Mouse (Mus musculus) spleen, postnatal 14 days (tissue): ENCODE results near the gene Ddx27.

ENCODE experiments used
- DNase-seq, 2 experiments: peaks; one replicate each; pipeline ENCODE4 v3.0.0; 2021 to 2022; ENCODE audit warnings: low spot score in 2 of 2

The Ddx27 gene

GRCm38 (mm10) chr2:167062965-167063880 is 48.2 kb downstream of the Ddx27 start, which contains the start of gene Znfx1:
Znfx1 (minus strand) TSS chr2:167063015.
- peak; percentile 97 to 98 for DNase-seq

DNA sequence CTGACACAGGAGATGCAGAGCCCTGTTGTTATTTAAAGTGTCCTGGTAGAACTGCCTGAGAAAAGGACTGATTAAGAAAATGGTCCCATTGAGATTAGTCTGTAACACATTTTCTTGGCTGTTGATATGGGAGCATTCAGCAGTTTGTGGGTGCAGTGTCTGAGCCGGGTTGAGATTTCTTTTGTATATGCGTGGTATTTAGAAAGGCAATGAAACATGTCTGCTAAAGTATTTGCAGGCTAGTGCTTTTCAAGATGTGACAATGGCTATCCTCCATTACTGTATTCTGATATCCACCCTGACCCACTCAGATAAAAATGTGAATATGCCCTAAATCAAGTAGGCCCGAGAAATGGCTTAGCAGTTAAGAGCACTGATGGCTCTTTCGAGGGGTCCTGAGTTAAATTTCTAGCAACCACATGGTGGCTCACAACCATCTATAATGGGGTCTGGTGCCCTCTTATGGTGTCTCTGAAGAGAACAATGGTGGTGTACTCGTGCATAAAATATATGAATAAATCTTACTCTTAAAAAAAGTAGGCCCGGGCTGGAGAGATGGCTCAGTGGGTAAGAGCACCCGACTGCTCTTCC is 49.0 kb downstream of the Ddx27 start:
- no peak for DNase-seq

DNA sequence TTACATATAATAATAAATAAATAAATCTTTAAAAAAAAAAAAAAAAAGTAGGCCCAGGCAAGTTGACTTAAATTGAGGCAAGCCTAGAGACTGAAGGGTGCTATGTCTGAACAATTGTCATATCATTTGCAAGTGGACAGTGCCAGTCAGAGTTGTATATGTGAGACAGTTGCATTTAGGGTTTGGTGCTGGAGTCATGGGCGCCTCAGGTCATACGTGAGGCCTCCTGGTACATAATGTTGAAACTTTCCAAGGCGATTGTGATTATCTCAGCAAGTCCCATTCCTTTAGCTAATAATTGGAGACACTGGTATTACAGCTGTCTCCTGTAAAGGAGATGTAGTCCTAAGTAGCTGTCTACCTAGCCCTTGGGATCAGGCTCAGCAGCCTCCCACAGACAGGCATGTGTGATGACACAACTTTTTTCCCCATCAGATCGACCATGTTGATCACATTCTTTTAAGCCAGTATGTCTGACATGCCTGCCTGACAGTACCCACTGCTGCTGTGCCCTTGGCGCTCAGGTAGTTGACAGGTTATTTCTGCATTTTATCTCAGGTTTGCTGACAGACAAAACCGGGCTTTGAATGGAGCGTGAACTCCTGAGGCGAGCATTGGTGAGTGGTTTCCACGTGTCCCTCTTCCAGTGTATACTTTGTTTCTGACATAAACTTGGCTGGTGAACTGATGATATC is 49.8 kb downstream of the Ddx27 start:
- no peak for DNase-seq

DNA sequence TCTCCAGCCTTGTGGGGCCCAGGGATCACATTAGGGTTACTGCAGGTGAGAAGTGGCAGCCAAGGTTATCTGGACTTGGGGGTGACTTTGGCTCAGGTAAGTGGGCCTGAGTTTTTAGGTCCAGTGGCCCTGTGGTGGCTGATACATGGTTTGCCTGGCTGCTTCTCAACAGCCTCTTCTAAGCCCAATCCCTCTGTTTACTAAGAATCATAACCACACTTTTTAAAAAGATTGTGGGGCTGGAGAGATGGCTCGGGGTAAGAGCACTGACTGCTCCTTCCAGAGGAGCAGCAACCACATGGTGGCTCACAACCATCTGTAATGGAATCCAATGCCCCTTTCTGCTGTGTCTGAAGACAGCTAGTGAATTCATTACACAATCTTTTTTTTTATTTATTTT is 51.0 kb downstream of the Ddx27 start:
- no peak for DNase-seq

DNA sequence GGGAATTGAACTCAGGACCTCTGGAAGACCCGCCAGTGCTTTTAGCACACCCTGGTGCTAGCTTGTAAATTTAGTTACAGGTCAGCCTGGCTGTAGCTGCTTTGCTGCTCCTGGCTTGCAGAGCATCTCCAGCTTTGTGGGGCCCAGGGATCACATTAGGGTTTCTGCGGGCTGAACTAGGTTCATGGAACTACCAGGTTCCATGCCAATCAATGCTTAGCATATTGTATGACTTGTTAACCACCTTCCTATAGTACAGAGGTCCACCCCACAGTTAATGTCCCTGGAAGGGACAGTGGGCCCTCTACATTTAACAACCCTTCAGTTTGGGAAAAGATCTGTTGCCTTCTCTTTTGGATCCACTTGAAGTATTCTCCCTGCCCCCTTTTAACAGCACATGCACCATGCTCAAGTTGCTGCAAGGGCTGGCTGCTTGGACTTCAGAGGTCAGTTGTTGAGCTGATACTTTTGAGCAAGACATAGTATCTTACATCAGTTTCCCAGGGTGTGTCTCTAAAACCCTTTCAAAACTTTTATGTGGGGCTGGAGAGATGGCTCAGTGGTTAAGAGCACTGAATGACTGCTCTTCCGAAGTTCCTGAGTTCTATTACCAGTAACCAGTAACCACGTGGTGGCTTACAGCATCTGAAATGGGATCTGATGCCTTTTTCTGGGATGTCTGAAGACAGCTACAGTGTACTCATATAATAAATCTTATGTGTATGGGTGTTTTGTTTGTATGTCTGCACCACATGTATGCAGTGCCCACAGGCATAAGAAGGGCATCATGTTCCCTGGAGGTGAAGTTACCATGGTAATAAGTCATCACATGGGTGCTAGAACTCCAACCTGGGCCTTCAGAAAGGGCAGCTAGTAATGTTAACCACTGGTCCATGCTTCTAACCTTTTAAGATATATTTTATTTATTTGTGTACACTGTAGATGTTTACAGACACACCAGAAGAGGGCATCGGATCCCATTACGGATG is 51.8 kb downstream of the Ddx27 start:
- no peak for DNase-seq

DNA sequence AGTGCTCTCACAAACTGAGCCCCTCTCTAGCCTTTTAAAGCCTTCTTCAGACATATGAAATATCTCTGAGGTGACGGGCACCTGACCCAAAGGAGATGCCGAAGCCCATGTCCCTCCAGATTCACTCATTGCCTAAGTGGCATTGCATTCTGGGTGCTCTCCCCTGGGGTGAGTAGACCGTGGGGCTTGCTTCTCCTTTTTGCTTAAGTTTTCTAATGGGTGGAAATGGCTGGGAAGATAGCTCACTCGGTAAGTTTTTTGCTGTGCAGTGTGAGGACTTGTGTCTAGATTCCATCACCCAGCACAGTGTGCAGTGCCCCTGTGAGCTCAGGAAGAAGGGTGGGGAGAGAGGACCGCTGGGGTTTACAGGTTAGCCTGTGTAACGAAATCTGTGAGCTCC is 52.6 kb downstream of the Ddx27 start:
- no peak for DNase-seq

- DNase-seq: no peak
These were observed 55.3 kb downstream of the Ddx27 start for GRCm38 (mm10) chr2:167070341-167070740.

DNA sequence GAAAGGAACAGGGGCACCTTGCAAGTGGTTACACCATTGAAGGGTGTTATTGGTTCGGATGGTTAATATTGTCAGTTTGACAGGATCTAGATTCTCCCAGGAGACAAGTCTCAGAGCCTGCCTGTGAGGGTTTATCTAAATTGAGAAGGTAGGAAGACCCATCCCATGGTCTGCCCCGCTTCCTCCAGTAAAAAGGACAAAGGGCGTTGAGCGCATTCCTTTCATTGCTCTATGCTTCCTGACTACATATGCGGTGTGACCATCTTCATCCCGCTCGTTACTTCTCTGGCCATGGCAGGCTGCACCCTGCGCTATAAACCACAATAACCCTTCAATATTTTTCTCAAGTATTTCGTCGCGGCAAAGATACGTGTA is 56.3 kb downstream of the Ddx27 start:
- DNase-seq: no peak

DNA sequence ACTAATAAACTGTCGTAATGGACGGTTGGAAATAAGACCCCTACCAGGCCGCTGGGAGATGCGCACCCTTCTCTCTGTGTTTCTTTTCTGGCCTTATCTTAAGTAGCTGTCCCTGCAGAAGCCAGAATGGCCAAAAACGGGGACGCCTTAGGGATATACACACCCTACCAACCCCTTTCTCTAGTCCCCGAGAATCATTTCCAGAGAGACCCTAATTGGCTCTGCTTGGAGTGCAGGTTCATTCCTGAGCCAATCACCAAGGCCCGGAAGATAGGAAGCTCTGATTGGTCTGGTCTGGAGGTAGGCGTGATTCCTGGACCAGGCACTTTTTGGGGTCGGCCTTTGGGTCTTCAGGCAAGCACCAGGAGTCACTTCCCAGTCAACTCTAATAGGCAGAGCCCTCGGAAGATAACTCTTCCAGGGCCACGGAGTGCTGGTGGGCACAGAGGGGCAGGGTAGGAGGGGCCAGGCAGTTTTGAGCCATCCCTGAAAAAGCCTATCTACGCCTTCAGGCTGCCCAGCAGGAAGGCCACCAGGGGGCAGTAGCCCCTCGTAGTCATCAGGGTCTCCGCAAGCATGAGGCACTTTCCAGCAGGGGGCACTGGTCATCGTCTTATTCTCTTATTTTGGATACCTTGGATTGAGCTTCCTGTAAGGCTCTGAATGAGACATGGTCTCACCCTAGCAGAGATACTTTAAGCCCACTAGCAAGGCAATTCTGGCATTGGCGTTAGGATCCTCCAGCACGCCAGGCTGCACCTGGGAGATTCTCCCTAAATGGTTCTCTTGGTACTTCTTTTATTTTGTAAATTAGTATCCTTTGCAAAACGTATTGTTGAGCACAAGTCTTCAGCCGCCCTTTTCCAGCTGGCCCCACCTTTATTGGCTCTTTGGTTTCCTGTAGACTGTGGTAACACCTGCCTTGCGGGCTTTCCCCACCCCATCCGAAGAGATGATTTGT is 56.9 kb downstream of the Ddx27 start:
- peak; percentile 76 to 90 for DNase-seq

GRCm38 (mm10) chr2:167074587-167074986 is 59.6 kb downstream of the Ddx27 start:
- no peak for DNase-seq

DNA sequence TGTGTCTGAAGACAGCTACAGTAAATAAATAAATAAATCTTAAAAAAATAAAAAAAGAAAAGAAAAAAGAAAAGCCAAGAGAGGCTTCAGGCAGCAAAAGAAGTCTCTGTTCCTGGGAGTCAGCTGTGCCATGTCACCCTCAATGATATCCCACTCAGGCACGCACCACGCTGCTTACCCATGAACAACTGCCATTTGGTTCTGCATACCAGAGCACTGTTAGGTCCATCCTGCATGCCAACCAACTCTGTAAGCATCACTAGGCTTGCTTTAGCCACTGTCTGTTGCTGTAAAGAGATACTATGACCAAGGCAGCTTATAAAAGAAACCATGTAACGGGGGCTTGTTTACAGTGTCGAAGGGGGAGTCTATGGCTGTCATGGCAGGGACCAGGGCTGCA is 61.4 kb downstream of the Ddx27 start:
- DNase-seq: no peak

DNA sequence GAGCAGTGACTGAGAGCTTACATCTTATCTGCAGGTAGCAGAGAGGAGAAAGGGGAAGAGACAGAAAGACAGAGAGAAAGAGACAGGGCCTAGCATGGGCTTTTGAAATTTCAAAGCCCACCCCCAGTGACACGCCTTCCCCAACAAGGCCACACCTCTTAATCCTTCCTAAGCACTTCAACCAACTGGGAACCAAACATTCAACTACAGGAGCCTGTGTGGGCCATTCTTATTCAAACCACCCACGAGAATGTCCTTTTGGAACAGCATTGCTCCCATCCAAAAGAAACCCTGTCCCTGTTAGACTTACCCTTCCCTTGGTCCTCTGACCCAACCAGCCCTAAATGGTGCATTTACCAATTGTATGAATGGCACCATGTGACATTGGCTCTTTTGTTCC is 61.8 kb downstream of the Ddx27 start:
- DNase-seq: no peak

DNA sequence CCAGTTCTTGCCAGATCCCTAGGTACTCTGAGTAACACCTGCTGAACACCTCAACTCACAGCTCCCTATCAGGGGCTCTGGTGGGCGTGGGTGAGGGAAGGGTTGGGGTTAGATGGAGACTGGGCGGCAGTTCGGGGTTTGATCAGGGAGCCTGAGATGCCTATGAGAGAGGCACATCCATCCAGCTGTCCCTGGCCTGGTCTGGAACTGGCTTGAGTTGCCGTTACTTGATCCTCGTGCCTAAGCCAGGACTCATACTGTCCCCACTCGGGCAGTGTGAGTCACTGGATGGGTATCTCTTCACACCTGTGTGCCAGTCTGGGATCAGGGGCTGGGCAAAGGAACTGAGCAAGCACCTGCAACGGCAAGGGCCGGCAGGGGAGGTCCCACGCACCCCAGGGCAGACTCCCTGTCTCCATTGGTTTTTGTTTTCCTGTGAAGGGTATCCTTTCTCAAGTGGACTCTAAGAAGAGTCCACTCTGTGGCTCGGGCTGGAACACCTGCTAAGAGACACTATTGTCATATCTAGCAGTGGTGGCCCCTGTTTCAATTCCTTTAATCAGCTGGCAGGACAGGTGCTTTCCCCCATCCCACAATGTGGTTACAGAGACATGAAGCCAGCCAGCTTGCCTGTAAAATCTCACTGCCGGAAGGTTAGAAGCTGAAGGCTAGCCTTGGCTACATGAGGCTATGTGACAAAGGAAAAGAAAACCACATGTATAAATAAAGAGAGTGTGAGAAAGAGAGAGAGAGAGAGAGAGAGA is 62.4 kb downstream of the Ddx27 start:
- DNase-seq: no peak

DNA sequence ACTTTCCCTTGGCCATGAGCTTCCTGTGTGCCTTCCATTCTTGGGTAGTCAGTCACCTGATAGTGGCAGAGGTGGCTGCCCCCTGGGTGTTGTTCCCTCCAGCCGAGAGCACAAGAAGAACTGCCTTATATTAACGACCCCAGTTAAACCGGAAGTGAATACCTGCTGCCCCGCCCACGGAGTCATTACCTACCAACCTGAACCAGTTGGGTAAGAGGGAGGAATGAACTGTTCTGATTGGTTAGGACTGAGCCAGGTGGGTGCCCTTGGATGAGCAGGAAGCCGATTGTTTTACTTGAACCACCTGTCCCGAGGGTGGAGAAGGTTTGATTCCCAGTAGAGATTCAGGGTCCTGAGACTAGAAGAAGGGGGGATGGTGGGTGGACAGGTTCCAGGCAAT is 63.5 kb downstream of the Ddx27 start:
- DNase-seq: no peak

DNA sequence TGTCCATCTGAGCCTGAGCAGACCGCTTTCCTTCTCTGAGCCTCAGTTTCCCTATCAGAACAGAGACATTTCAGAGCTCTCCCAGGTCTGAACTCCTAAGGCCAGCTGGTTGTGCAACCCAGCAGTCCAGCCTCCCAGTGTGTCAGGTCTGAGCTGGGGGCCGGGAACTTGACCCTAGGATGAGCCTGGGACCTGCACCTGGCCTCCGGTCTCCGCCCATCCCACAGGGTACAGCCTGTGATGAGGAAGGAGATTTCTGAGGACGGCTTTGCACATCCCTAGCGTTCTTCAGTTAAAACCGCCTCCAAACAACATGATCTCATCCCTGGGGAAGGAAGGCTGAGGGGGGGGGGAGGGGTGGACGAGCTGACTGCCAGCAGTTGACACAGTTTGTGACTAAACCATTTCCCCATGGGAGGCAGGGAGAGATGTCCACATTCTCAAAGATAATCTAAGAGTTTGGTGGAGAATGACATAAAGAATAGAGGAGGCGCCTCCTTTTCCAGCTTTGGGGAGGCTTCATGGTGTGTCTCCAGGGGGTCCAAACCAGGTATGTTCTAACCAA is 64.0 kb downstream of the Ddx27 start:
- no peak for DNase-seq

DNA sequence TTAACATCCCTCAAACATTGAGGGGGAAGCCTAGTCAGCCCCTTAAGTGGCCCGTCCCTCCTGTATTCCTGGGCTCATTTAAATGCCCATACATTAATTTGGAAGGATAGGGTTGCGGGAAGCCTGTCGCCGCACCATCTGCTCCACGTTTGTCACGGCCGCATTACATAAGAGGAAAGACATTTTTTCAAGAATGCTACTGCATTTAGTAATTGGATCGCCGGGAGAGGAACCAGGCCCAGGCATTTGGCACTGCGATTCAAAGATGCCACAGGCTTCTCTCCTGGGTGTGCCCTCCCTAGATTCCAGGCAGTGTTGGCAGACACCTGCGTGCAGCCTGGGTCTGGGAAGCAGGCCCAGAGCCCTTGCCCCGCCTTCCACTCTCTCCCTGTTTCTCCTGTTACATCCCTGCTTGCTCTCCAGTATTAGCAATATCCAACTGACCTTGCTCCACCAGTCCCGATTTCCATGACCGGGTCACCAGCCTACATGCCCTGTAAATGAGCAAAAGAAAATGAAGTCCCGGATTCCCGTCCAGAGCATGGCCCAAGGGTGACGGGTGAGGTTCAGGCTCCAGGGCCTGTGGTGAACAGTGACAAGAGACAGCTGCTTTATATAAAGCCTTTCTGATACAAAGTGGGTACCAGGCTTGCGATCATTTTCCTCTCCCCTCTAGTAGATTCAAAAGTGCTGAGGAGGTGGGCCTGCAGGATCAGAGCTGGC is 64.7 kb downstream of the Ddx27 start:
- DNase-seq: no peak

DNA sequence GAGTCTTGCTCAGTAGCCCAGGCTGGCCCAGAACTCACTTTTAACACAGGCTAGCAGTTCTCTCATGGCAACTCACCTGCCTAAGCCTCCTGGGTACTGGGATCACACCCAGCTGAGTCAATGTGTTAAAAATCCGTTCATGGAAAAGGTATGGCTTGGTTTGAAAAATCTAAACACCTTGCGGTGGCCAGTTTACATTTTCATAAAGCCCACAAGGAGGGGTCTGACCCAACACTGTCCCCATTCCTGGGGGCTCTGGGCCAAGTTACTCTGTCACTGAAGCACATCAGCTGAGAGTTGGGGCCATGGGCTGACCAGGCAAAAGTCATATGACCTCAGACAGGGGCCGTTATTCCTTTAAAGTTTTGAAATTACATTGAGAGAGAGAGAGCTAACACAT is 65.4 kb downstream of the Ddx27 start:
- no peak for DNase-seq

- DNase-seq: no peak
These were observed 66.1 kb downstream of the Ddx27 start for GRCm38 (mm10) chr2:167081135-167081534.

DNA sequence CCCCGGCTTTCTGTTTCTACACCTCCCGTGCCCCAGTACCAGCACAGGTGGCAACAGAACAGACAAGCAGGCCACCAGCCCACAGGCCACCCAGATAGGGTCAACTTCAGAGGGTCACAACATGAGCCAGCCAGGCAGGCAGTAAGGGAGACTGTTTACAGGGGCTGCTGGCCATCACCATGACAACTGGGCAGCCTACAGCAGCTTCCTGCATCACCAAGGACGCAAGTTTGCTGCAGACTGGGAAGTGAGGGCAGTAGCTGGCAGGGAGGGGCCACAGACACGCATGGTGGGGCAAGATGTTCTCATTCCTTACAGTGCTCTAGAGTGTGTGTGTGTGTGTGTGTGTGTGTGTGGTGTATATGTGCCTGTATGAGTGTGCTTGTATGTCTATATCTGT is 66.6 kb downstream of the Ddx27 start:
- DNase-seq: peak in 1 of 2 experiments; percentile 18
